12 mouse cellular contexts compared by ENCODE assay signal in the genomic region with DNA sequence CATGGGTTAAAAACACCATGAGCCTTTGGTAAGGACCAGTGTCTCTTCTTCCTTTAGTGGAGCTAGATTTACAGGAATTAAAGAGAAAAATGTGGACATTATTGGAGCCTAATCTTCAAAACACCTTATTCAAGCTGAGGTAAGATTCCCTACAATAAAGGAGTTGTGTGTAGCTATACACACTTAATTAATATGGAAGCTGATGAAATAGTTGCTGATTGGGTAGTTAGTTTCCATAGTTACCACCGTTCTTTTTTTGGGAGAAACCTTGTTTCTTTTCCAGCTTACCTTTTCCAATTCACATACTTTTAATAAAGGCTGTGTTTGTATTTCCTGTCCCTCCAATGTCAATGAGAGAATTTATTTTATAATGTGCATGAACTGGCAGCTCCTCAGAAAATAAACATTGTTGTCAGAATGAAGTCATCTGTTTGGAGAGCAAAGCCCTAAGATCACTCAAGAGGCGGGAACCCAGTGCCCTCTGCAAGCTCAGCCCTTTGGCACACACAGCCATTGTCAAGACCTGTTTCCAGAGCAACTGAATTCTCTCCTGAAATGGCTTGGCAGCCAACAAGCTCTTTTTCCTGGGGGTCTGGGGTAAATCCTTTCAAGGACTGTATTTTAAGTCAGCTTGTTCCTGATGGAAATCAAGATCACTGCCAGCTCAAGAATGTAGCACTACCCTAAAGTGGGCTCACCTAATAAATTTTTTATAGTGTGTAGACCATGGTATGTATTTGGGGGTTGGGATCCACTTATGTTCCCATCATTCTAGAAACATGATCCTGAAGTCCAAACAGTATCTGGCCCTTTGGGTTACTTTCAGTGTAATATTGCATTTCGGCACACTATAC.
DNase-seq lines count a peak whose midpoint lies in the region; ATAC-seq lines count a peak whose summit lies in the region.
"Had no signal": no experiment of that assay in that cellular context is flagged by ENCODE, and none has a peak within 500 bp of the region (broad histone marks: within the 10 kb centered on the region; RNA-seq: fewer than 3 reads in every experiment).

No protein-coding gene starts in this region.

- peak; percentile 32 for DNase-seq in left cerebral cortex, postnatal 4 days
- no peak for DNase-seq in left cerebral cortex, adult 8-10 months (ENCODE audit: low spot score in 2 of 2)
- no peak for DNase-seq in cerebellum, adult 9-11 months
- no peak for DNase-seq in heart, embryonic 10.5 days (ENCODE audit: low spot score)
- DNase-seq: cerebellum, postnatal 25 days; kidney, postnatal 14 days; right cerebral cortex, adult 18-20 months; thymus, adult 2 months had no signal

- no peak overlapping the region for H3K9ac ChIP-seq in forebrain, embryonic 13.5 days
- no peak overlapping the region for H3K9ac ChIP-seq in lung, embryonic 15.5 days
- no peak overlapping the region for H3K9ac ChIP-seq in neural tube, embryonic 15.5 days (replicated peaks)

- H3K9me3 ChIP-seq in forebrain, embryonic 13.5 days (replicated peaks) = no peaks in the 10 kb centered on the region
- no peaks in the 10 kb centered on the region for H3K9me3 ChIP-seq in lung, embryonic 15.5 days
- no peaks in the 10 kb centered on the region for H3K9me3 ChIP-seq in neural tube, embryonic 15.5 days (replicated peaks)
- no peaks in the 10 kb centered on the region for H3K9me3 ChIP-seq in heart, embryonic 10.5 days

- H3K27ac ChIP-seq in forebrain, embryonic 13.5 days = no peak overlapping the region
- peak overlapping the region; percentile 64 for H3K27ac ChIP-seq in lung, embryonic 15.5 days
- no peak overlapping the region for H3K27ac ChIP-seq in neural tube, embryonic 15.5 days (replicated peaks)
- no peak overlapping the region for H3K27ac ChIP-seq in heart, embryonic 10.5 days

- WGBS in forebrain, embryonic 13.5 days = 48% methylated on average over 3 of the region's 3 CpGs
- WGBS in lung, embryonic 15.5 days = 31% methylated on average over 3 of the region's 3 CpGs
- WGBS in neural tube, embryonic 15.5 days = 62% methylated on average over 3 of the region's 3 CpGs
- WGBS in heart, embryonic 10.5 days = 80% methylated on average over 3 of the region's 3 CpGs

- H3K4me1 ChIP-seq in forebrain, embryonic 13.5 days = 0 out of 2 replicates have a peak, but pooled peaks cover 5% of the 10 kb centered on the region
- peaks cover 25% of the 10 kb centered on the region for H3K4me1 ChIP-seq in lung, embryonic 15.5 days
- no peaks in the 10 kb centered on the region for H3K4me1 ChIP-seq in neural tube, embryonic 15.5 days
- no peaks in the 10 kb centered on the region for H3K4me1 ChIP-seq in heart, embryonic 10.5 days

- H3K4me2 ChIP-seq in forebrain, embryonic 13.5 days = no peak overlapping the region
- H3K4me2 ChIP-seq in lung, embryonic 15.5 days = no peak overlapping the region
- H3K4me2 ChIP-seq in neural tube, embryonic 15.5 days = no peak overlapping the region

- no peaks in the 10 kb centered on the region for H3K27me3 ChIP-seq in forebrain, embryonic 13.5 days
- no peaks in the 10 kb centered on the region for H3K27me3 ChIP-seq in lung, embryonic 15.5 days
- no peaks in the 10 kb centered on the region for H3K27me3 ChIP-seq in neural tube, embryonic 15.5 days (replicated peaks)
- H3K27me3 ChIP-seq in heart, embryonic 10.5 days (ENCODE audit: insufficient read depth, poor library complexity, severe bottlenecking) = no peaks in the 10 kb centered on the region

- H3K36me3 ChIP-seq in forebrain, embryonic 13.5 days (ENCODE audit: poor library complexity, severe bottlenecking) = no peaks in the 10 kb centered on the region
- no peaks in the 10 kb centered on the region for H3K36me3 ChIP-seq in lung, embryonic 15.5 days
- no peaks in the 10 kb centered on the region for H3K36me3 ChIP-seq in neural tube, embryonic 15.5 days
- no peaks in the 10 kb centered on the region for H3K36me3 ChIP-seq in heart, embryonic 10.5 days

- ATAC-seq in forebrain, embryonic 13.5 days = peak; percentile 92
- peak; percentile 79; the same call in 1 of the 2 replicates for ATAC-seq in lung, embryonic 15.5 days (ENCODE audit: borderline replicate concordance, extremely low read depth, low FRiP score, low TSS enrichment)
- ATAC-seq in neural tube, embryonic 15.5 days (ENCODE audit: low FRiP score) = peak; percentile 81; the same call in 1 of the 2 replicates
- no peak for ATAC-seq in megakaryocyte progenitor cell, adult 5-6 weeks (replicated peaks; ENCODE audit: poor library complexity)

- intact Hi-C loops in left cerebral cortex, postnatal 4 days (cut with DNase I) = no loop called here

- H3K4me3 ChIP-seq in forebrain, embryonic 13.5 days = no peak overlapping the region
- no peak overlapping the region for H3K4me3 ChIP-seq in lung, embryonic 15.5 days
- H3K4me3 ChIP-seq in neural tube, embryonic 15.5 days (replicated peaks) = no peak overlapping the region
- H3K4me3 ChIP-seq in heart, embryonic 10.5 days = no peak overlapping the region
